Mouse (Mus musculus) induced T-regulatory cell, adult 2 months (primary cell): Measurements from ENCODE around the gene 1500009L16Rik.

Experiments
- DNase-seq: peaks from one replicate; pipeline ENCODE4 v3.0.0-alpha.2; 2012; ENCODE audit warnings: low read depth

Gene 1500009L16Rik

DNA sequence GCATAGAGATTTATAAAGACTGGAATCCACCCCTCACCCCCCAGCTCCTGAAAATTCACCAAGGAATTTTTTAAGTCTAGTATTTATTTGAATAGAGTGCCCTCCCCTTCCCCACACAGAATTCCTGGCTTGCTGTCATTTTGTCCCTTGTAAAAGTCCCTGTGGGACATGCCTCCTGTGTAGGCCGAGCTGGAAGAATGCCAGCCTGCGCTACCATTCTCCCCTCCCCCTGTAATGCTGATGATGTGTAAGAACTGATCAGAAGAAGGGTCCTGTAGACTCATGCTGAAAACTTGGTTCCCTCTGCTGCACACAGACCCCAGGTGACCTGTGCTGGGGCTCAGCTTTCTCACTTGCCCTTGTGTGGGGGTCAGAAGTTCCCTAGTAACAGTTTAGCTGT lies 37.9 kb downstream of the 1500009L16Rik start:
- no peak for DNase-seq

DNA sequence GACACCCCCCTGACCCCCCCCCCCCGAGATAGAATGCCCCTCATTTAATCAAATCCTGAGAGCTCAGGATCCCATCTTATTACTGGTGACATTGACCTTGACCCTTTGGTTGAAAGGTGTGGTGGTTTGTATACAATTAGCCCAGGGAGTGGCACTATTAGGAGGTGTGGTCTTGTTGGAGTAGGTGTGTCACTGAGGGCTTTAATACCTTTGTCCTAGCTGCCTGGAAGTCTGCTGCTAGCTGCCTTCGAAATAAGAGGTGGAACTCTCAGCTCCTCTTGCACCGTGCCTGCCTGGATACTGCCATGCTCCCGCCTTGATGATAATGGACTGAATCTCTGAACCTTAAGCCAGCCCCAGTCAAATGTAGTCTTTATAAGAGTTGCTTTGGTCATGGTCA lies 41.2 kb downstream of the 1500009L16Rik start:
- no peak for DNase-seq

- DNase-seq: no peak
Observed at GRCm38 (mm10) chr10:83766882-83767281, 44.2 kb downstream of the 1500009L16Rik start.

GRCm38 (mm10) chr10:83776272-83776878 lies 53.7 kb downstream of the 1500009L16Rik start:
- DNase-seq: peak; percentile 69

- no peak for DNase-seq
Observed at GRCm38 (mm10) chr10:83777253-83777652, 54.6 kb downstream of the 1500009L16Rik start.

GRCm38 (mm10) chr10:83781854-83782253 lies 59.2 kb downstream of the 1500009L16Rik start:
- DNase-seq: no peak

GRCm38 (mm10) chr10:83782371-83783120 lies 59.9 kb downstream of the 1500009L16Rik start:
- DNase-seq: no peak

DNA sequence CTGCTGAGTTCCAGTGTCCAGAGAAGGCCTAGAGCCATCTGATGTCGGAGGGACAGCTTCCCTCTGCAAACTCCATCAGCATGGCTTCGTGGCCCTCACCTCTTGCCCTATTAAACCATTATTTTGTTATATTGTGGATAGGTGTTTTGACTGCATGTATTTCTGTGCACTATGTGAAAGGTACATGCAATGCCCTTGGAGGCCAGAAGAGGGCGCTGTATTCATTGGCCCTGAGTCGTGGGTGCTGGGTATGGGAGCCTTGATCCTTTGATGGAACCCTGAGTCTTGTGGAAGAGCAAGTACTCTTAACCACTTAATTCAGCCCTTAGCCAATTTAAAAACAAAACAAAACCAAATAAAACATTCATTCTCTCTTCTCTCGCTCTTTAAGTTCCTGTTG lies 62.3 kb downstream of the 1500009L16Rik start:
- peak; percentile 20 for DNase-seq

- DNase-seq: no peak
Observed at GRCm38 (mm10) chr10:83785627-83786392, 63.1 kb downstream of the 1500009L16Rik start.

DNA sequence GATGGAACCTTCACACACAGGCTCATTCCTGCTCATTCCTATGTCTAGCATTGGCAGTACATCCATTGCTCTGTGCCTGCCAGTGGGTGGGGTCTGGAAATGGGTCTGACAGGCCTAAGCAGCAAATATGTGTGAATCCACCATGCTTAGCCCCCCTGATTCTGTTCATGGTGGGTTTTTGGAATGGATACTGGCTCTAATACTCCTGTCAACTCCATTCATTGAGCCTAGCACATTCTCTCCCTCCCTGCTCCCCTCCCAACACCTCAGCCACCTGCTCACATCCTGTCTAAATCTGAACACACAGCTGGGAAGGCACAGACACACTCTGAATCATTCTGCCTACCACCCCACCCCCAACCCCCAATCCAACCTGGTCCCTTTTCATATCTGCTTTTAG lies 72.4 kb downstream of the 1500009L16Rik start:
- DNase-seq: no peak

GRCm38 (mm10) chr10:83795500-83795899 lies 72.8 kb downstream of the 1500009L16Rik start:
- no peak for DNase-seq

DNA sequence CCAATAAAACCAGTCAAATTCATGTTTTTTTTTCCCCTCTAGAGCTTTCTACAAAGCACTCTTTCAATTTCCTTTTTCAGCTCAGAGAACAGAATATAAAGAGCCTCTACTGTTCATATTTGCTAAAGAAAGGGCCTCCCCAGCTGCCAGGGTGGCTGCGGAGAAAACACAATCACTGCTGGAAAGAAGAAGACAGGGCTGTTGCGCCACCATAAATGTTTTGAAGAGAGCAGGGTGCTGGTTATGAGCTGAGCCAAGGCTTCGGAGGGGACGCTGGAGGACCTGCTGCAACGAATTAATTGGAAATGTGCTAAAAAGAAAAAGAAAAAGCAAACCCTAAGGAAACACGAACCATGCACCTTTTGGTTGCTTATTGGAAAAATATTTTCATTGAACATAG lies 81.4 kb downstream of the 1500009L16Rik start:
- DNase-seq: no peak

DNA sequence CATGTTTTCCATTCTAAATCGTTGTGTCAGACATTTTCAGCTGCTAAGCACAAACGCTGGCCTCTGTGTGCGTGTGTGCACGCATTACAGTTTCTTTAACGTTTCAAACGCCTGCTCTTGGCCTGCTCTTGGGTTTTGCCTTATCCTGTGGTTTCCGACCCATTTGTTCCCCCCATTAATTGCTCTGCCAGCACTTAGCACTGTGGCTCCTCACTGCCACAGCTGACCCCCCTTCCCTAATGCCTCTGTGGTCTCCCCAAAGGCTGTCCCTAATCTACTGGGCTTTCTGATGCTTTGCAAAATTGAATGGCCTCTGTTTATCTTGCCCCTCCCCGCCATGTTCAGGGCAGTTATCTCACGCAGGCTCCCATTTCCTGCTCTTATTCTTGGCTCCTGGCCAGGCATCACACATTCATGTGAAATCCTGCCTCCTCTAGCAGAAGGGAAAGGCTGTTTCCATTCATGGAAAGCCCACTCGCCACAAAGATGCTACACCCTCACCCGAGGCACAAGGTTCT lies 82.6 kb downstream of the 1500009L16Rik start:
- DNase-seq: no peak

GRCm38 (mm10) chr10:83807251-83807650 lies 84.6 kb downstream of the 1500009L16Rik start:
- no peak for DNase-seq
